Mouse (Mus musculus): ENCODE measurements at regions not wholly inside any gene's neighbourhood (a gene's known extent, or its start where the extent isn't known, plus 50 kb on each side); places are given as distances from the start of the nearest gene placed in this dataset.
A peak's percentile ranks its signal among the peaks of the same experiment; 100 is the strongest.
"Not testable (repeated sequence)": the region's sequence is repeated elsewhere in the genome, so short reads cannot be mapped to it uniquely, and the experiment has no call there.

DNA sequence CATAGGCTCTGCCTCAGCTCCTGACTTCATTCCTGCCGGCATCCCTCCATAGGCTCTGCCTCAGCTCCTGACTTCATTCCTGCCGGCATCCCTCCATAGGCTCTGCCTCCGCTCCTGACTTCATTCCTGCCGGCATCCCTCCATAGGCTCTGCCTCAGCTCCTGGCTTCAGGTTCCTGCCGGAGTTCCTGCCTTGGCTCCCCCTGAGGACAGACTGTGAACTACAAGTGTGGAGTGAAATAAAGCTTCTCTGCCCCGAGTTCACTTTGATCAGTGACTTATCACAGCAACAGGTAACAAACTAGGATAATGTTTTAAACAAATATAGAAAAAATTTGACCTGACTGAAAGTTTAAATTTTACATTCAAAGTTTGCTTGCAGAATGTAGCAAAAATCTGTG is 348.5 kb downstream of the Abcc12 start:
- not testable (repeated sequence) for H3K27ac ChIP-seq (ENCODE audit: low read depth, low read length); H3K4me1 ChIP-seq (ENCODE audit: control insufficient read depth, insufficient read depth, low read length); H3K36me3 ChIP-seq (ENCODE audit: control insufficient read depth, insufficient read depth, low read length); H3K9ac ChIP-seq (ENCODE audit: low read length); DNase-seq (ENCODE audit: low spot score); H3K9me3 ChIP-seq (replicated peaks; ENCODE audit: control insufficient read depth, low read length); H3K4me2 ChIP-seq (ENCODE audit: low read length); ATAC-seq; H3K4me3 ChIP-seq (ENCODE audit: low read depth, low read length); H3K27me3 ChIP-seq (replicated peaks; ENCODE audit: control insufficient read depth, insufficient read depth, low read length)
- WGBS: 79% methylated on average over 6 of the region's 6 CpGs

- Histone ChIP-seq H3K4me2 (ENCODE audit: low read length) (no peak overlapping the region), H3K27me3 (replicated peaks; ENCODE audit: control insufficient read depth, insufficient read depth, low read length) (no peaks in the 10 kb centered on the region), H3K4me3 (ENCODE audit: low read depth, low read length) (no peak overlapping the region), H3K4me1 (ENCODE audit: control insufficient read depth, insufficient read depth, low read length) (no peaks in the 10 kb centered on the region; the same call in 1 of the 2 replicates), H3K9me3 (replicated peaks; ENCODE audit: control insufficient read depth, low read length) (no peaks in the 10 kb centered on the region), H3K9ac (ENCODE audit: low read length) (no peak overlapping the region), H3K36me3 (ENCODE audit: control insufficient read depth, insufficient read depth, low read length) (no peaks in the 10 kb centered on the region), H3K27ac (ENCODE audit: low read depth, low read length) (no peak overlapping the region)
- DNase-seq (ENCODE audit: low spot score) (peak; percentile 34), ATAC-seq (no peak)
- 39% methylated on average over 4 of the region's 4 CpGs for WGBS
Measured at GRCm38 (mm10) chr8:86224851-86225250, 355.6 kb downstream of the Abcc12 start.

GRCm38 (mm10) chr8:86222715-86223114 is 357.8 kb downstream of the Abcc12 start:
- ATAC-seq (no peak), DNase-seq (ENCODE audit: low spot score) (no peak)
- no peaks in the 10 kb centered on the region for H3K36me3 ChIP-seq (ENCODE audit: control insufficient read depth, insufficient read depth, low read length)
- no peak overlapping the region for H3K9ac ChIP-seq (ENCODE audit: low read length)
- H3K27ac ChIP-seq (ENCODE audit: low read depth, low read length): no peak overlapping the region
- no peak overlapping the region for H3K4me2 ChIP-seq (ENCODE audit: low read length)
- no peak overlapping the region for H3K4me3 ChIP-seq (ENCODE audit: low read depth, low read length)
- WGBS: 92% methylated on average over 7 of the region's 7 CpGs
- H3K4me1 ChIP-seq (ENCODE audit: control insufficient read depth, insufficient read depth, low read length): no peaks in the 10 kb centered on the region; the same call in 1 of the 2 replicates
- H3K27me3 ChIP-seq (replicated peaks; ENCODE audit: control insufficient read depth, insufficient read depth, low read length): no peaks in the 10 kb centered on the region
- no peaks in the 10 kb centered on the region for H3K9me3 ChIP-seq (replicated peaks; ENCODE audit: control insufficient read depth, low read length)

DNA sequence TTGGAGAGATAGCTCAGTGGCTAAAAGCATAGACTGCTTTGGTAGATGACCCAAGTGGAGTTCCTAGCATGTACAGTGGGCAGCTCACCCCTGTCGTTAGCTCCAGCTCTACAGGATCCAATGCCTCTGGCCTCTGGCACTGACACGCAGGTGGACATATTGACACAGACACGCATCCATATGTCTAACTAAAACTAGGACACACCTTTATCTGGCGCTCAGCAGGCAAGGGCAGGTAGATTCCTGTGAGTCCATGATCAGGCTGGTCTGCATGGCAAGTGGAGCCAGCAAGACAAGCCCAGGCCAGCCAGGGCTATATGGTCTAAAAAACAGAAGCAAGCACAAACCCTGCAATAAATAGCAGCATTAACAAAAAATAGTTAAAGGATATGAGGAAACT is 358.3 kb downstream of the Abcc12 start:
- DNase-seq (ENCODE audit: low spot score): no peak
- 97% methylated on average over 4 of the region's 4 CpGs for WGBS

GRCm38 (mm10) chr8:86214399-86214798 is 366.1 kb downstream of the Abcc12 start:
- ATAC-seq (no peak), DNase-seq (ENCODE audit: low spot score) (no peak)
- no peaks in the 10 kb centered on the region for H3K4me1 ChIP-seq (ENCODE audit: control insufficient read depth, insufficient read depth, low read length)
- no peak overlapping the region for H3K27ac ChIP-seq (ENCODE audit: low read depth, low read length)
- H3K4me2 ChIP-seq (ENCODE audit: low read length): no peak overlapping the region
- H3K36me3 ChIP-seq (ENCODE audit: control insufficient read depth, insufficient read depth, low read length): no peaks in the 10 kb centered on the region
- H3K9ac ChIP-seq (ENCODE audit: low read length): no peak overlapping the region
- H3K9me3 ChIP-seq (replicated peaks; ENCODE audit: control insufficient read depth, low read length): no peaks in the 10 kb centered on the region
- H3K27me3 ChIP-seq (replicated peaks; ENCODE audit: control insufficient read depth, insufficient read depth, low read length): no peaks in the 10 kb centered on the region
- no peak overlapping the region for H3K4me3 ChIP-seq (ENCODE audit: low read depth, low read length)
- 93% methylated on average over 8 of the region's 8 CpGs for WGBS

More for the DNA sequence above, 358.3 kb downstream of the Abcc12 start:
- ATAC-seq: no peak
- Histone ChIP-seq H3K4me2 (ENCODE audit: low read length) (no peak overlapping the region), H3K36me3 (ENCODE audit: control insufficient read depth, insufficient read depth, low read length) (no peaks in the 10 kb centered on the region), H3K9ac (ENCODE audit: low read length) (no peak overlapping the region), H3K4me3 (ENCODE audit: low read depth, low read length) (no peak overlapping the region), H3K27me3 (replicated peaks; ENCODE audit: control insufficient read depth, insufficient read depth, low read length) (no peaks in the 10 kb centered on the region), H3K4me1 (ENCODE audit: control insufficient read depth, insufficient read depth, low read length) (no peaks in the 10 kb centered on the region; the same call in 1 of the 2 replicates), H3K9me3 (replicated peaks; ENCODE audit: control insufficient read depth, low read length) (no peaks in the 10 kb centered on the region), H3K27ac (ENCODE audit: low read depth, low read length) (no peak overlapping the region)

GRCm38 (mm10) chr8:86212461-86212860 is 368.0 kb downstream of the Abcc12 start:
- Histone ChIP-seq H3K4me3 (ENCODE audit: low read depth, low read length) (no peak overlapping the region), H3K9ac (ENCODE audit: low read length) (no peak overlapping the region), H3K27me3 (replicated peaks; ENCODE audit: control insufficient read depth, insufficient read depth, low read length) (no peaks in the 10 kb centered on the region), H3K4me2 (ENCODE audit: low read length) (no peak overlapping the region), H3K36me3 (ENCODE audit: control insufficient read depth, insufficient read depth, low read length) (no peaks in the 10 kb centered on the region), H3K9me3 (replicated peaks; ENCODE audit: control insufficient read depth, low read length) (no peaks in the 10 kb centered on the region), H3K4me1 (ENCODE audit: control insufficient read depth, insufficient read depth, low read length) (no peaks in the 10 kb centered on the region), H3K27ac (ENCODE audit: low read depth, low read length) (no peak overlapping the region)
- WGBS: 95% methylated on average over 2 of the region's 2 CpGs
- DNase-seq (ENCODE audit: low spot score) (no peak), ATAC-seq (no peak)

- WGBS: 75% methylated on average over 5 of the region's 5 CpGs
- no peak overlapping the region for H3K9ac ChIP-seq (ENCODE audit: low read length)
- no peak for ATAC-seq
- H3K36me3 ChIP-seq (ENCODE audit: control insufficient read depth, insufficient read depth, low read length): no peaks in the 10 kb centered on the region
- H3K9me3 ChIP-seq (replicated peaks; ENCODE audit: control insufficient read depth, low read length): no peaks in the 10 kb centered on the region
- no peak overlapping the region for H3K4me3 ChIP-seq (ENCODE audit: low read depth, low read length)
- H3K4me2 ChIP-seq (ENCODE audit: low read length): no peak overlapping the region
- peaks cover 4% of the 10 kb centered on the region; the same call in 1 of the 2 replicates for H3K4me1 ChIP-seq (ENCODE audit: control insufficient read depth, insufficient read depth, low read length)
- no peak for DNase-seq (ENCODE audit: low spot score)
- no peaks in the 10 kb centered on the region for H3K27me3 ChIP-seq (replicated peaks; ENCODE audit: control insufficient read depth, insufficient read depth, low read length)
- no peak overlapping the region for H3K27ac ChIP-seq (ENCODE audit: low read depth, low read length)
Measured at GRCm38 (mm10) chr8:86208812-86209262, 368.1 kb downstream of the Phkb start.

DNA sequence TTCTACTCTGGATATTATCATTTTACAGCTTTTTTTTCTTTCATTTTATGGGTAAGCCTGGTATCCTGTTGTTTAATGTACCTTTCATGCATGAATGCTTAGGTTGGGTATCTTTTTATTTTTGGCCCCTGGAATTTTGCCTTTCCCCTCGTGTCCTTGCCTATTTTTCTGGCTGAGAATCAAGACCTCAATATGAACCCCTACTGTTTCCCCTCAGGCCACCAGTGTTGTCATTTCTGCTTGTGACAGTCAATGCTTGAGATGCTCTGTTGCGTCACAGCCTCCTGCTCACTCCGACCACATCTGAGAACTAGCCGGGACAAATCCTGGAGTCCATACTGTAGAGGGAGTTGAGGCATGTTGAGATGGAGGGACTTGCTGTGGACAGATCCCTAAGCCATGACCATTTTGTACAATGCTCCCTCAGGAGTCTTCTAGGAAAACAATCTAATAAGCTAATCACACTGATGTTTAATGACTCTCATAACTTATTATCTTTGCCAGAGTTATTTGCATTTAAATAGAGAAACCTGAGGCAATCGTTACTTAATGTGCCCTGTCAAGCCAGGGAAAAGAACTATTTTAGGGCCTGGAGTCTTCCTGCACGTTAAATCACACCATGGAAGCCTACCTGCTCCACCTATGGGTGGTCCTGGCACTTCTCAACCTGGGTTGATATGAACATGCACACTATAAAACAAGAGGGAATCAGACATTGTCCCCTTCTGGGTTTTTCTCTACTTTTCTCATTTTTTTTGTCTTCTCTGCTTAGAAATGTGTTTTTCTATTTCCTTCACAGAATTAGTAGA is 363.9 kb downstream of the Phkb start:
- 23% methylated on average over 6 of the region's 6 CpGs for WGBS
- DNase-seq (ENCODE audit: low spot score) (no peak), ATAC-seq (no peak)
- H3K4me1 ChIP-seq (ENCODE audit: control insufficient read depth, insufficient read depth, low read length): peaks cover 4% of the 10 kb centered on the region; the same call in 1 of the 2 replicates
- H3K4me3 ChIP-seq (ENCODE audit: low read depth, low read length): no peak overlapping the region
- H3K27ac ChIP-seq (ENCODE audit: low read depth, low read length): no peak overlapping the region
- no peaks in the 10 kb centered on the region for H3K9me3 ChIP-seq (replicated peaks; ENCODE audit: control insufficient read depth, low read length)
- H3K4me2 ChIP-seq (ENCODE audit: low read length): no peak overlapping the region
- no peaks in the 10 kb centered on the region for H3K36me3 ChIP-seq (ENCODE audit: control insufficient read depth, insufficient read depth, low read length)
- no peak overlapping the region for H3K9ac ChIP-seq (ENCODE audit: low read length)
- no peaks in the 10 kb centered on the region for H3K27me3 ChIP-seq (replicated peaks; ENCODE audit: control insufficient read depth, insufficient read depth, low read length)

DNA sequence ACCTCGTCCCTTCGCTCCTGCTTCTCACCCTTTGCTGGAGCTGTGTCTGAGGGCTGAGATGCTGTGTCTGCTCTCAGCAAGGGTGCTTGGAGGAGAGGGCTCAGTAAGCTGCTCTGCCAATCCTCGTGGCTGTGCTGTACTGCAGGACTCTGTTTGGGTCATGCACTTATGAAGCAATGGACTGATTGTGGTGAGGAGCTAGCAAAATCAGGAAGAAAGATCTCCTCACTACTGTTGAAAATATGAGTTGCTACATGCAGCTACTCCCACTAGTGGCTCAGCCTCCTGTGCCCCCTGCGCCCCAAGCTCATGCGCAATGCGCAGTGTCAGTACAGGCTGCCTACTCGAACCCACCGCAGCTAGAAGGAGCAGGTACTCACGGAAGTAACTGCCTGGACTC is 362.3 kb downstream of the Phkb start:
- no peak for ATAC-seq
- Histone ChIP-seq H3K27me3 (replicated peaks; ENCODE audit: control insufficient read depth, insufficient read depth, low read length) (no peaks in the 10 kb centered on the region), H3K27ac (ENCODE audit: low read depth, low read length) (no peak overlapping the region), H3K9ac (ENCODE audit: low read length) (no peak overlapping the region), H3K4me3 (ENCODE audit: low read depth, low read length) (no peak overlapping the region), H3K9me3 (replicated peaks; ENCODE audit: control insufficient read depth, low read length) (no peaks in the 10 kb centered on the region), H3K4me2 (ENCODE audit: low read length) (no peak overlapping the region), H3K4me1 (ENCODE audit: control insufficient read depth, insufficient read depth, low read length) (peaks cover 4% of the 10 kb centered on the region; the same call in 1 of the 2 replicates), H3K36me3 (ENCODE audit: control insufficient read depth, insufficient read depth, low read length) (no peaks in the 10 kb centered on the region)
- WGBS: 24% methylated on average over 9 of the region's 9 CpGs
- no peak for DNase-seq (ENCODE audit: low spot score)
